Mouse (Mus musculus): ENCODE measurements around the gene Tfrc.
"Not testable (repeated sequence)": the region's sequence is repeated elsewhere in the genome, so short reads cannot be mapped to it uniquely, and the experiment has no call there.

Tfrc gene

DNA sequence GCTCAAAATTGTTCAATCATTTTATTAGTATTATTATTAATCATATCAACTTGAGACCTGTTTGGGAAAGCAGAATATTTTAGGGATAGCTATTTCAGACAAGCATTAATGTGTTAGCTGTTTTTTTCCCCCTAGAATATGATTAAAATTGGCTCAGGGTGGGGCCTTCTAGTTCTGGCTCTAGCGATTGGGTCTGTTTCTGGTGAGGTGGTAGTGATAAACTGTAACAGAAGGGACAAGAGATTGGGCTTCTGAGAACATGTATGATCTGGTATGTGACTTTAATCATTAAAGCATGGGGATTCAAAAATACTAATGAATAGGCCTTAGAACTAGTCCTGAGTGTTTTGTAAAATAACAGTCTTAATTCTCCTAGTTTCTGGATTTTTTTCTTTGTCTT is 3.3 kb downstream of the Tfrc start:
- DNase-seq (ENCODE audit: low read depth), result no peak

- no peak for DNase-seq (ENCODE audit: low read depth)
Measured at GRCm38 (mm10) chr16:32613269-32613834, 4.6 kb downstream of the Tfrc start.

- DNase-seq (ENCODE audit: low read depth), result no peak
Measured at GRCm38 (mm10) chr16:32614047-32614446, 5.3 kb downstream of the Tfrc start.

DNA sequence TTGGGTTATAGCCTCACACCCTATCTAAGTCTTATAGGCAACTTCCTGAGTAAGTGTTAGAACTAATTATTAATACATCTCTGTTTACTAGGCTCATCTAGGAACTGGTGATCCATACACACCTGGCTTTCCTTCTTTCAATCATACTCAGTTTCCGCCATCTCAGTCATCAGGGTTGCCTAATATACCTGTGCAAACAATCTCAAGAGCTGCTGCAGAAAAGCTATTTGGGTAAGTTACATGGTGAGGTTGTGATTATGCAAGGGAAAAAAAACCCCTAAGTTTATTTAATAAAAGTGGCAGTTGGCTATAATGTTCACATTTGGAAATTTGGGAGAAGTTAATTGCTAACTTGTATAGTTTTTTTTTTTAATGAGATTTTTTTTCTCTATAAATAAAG is 10.2 kb downstream of the Tfrc start:
- no peak for DNase-seq (ENCODE audit: low read depth)

GRCm38 (mm10) chr16:32628140-32628539 is 19.4 kb downstream of the Tfrc start:
- DNase-seq (ENCODE audit: low read depth), result no peak

DNA sequence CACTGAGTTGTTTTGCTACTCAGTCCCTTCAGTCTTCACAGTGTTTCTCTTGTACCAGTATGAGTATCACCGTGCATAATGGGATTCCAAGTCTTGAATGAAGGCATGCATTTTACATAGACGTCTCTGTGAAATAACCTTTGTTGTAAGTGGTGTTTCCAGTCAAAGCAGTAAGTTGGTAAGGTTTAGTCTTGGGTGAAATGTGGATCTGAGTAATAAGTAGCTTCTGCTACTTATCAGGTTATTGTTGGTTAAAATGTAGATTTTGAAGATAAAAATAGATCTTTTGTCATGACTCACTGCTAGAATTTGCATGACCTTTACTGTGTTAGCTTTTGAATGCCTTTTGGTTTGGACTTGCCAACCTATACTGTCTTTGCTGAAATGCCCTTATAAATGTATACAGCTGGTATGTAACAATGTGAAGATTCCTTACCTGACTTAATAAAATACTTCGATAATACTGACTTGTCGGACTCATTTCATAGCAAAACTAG is 23.7 kb downstream of the Tfrc start:
- DNase-seq (ENCODE audit: low read depth), result no peak

DNA sequence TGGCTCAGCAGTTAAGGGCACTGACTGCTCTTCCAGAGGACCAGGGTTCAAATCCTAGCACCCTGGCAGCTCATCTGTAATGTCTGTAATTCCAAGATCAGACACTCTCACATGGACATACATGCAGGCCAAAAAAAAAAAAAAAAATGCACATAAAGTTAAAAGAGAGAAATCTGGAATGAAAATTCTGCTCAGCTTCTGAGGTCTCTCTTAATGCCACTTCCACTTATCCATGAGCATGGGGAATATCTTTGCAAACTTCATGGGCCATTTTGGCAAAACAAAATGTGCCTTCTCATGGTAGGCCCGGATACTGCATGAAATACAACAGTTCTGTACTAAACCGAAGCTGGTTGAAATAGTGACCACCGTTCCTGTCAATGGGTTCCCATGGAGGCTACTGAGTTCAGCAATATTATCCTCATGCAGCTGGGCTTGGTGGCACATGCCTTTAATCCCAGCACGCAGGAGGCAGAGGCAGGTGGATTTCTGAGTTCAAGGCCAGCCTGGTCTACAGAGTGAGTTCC is 24.8 kb downstream of the Tfrc start:
- no peak for DNase-seq (ENCODE audit: low read depth)

GRCm38 (mm10) chr16:32634183-32634582 is 25.5 kb downstream of the Tfrc start:
- DNase-seq (ENCODE audit: low read depth), result no peak

GRCm38 (mm10) chr16:32635314-32635713 is 26.6 kb downstream of the Tfrc start:
- DNase-seq (ENCODE audit: low read depth), result no peak

- no peak for DNase-seq (ENCODE audit: low read depth)
Measured at GRCm38 (mm10) chr16:32636331-32636730, 27.6 kb downstream of the Tfrc start.

GRCm38 (mm10) chr16:32636871-32637521 is 28.3 kb downstream of the Tfrc start:
- DNase-seq (ENCODE audit: low read depth), result no peak

- no peak for DNase-seq (ENCODE audit: low read depth)
Measured at GRCm38 (mm10) chr16:32638476-32638875, 29.8 kb downstream of the Tfrc start.

GRCm38 (mm10) chr16:32640096-32640495 is 31.4 kb downstream of the Tfrc start:
- DNase-seq (ENCODE audit: low read depth), result peak; percentile 63

DNA sequence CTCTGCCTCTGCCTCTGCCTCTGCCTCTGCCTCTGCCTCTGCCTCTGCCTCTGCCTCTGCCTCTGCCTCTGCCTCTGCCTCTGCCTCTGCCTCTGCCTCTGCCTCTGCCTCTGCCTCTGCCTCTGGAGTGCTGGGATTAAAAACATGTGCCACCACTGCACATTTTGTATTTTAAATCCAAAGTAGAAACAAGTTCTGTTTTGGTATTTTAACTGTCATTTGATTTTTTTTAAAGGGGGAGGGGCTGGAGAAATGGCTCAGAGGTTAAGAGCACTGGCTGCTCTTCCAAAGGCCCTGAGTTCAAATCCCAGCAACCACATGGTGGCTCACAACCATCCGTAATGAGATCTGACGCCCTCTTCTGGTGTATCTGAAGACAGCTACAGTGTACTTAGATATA is 32.0 kb downstream of the Tfrc start:
- DNase-seq (ENCODE audit: low read depth), result not testable (repeated sequence)

DNA sequence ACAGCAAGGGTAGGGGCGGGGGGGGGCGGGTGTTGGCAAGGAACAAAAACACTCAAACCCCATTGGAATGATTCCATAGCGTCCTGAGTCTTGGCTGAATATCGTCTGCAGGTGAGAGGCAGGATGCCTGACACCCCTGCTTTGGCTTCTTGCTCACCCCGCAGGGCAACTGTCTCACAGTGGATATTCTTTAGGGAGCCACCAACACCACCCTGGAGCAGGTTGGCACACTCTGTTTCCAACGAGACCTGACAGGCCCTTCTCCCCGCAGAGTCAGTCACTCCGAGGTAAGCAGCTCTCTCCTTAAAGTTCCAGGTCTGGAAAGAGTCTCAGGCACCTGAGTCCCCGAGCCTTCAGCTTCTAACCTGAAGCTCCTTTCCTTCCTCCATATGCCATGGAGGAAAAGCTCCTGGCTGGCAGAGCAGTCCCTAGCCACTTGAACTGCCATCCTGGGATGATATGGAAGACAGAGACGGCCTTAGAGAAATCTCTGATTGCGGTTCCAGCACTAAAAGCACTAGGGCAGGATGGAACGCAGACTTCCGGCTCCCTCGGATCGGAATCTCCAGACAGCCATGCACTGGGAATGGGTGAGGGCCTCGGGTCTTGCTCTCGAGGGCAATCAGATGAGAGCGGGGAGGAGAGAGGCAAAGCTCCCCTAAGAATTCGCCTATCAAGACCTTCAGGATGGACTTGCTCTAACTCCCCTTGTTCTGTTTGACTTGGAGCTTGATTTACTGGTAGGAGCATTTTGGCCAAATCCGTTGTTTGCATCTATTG is 32.9 kb downstream of the Tfrc start:
- DNase-seq (ENCODE audit: low read depth), result no peak

DNA sequence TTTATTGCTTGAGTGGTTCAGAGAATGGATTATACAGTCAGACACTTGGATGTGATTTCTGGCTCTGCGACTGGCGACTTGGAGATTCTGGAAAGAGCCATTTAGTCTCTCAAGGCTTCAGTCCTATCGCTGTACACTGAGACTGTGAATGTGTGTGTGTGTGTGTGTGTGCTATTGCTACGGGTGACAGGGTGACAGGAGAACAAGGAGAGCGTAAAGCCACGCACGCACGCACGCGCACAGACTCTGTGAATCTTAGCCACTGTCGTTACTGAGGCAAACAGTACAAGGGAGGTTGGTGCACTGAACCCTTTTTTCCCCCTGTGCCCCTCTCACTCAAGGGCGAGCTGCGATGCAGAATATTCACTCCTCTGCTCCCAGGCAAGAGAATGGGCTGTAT is 33.6 kb downstream of the Tfrc start:
- DNase-seq (ENCODE audit: low read depth), result no peak

GRCm38 (mm10) chr16:32643661-32644061 is 34.9 kb downstream of the Tfrc start, which contains the start of gene Tnk2:
Gene Tnk2 (plus strand): TSS chr16:32643874.
- no peak for DNase-seq (ENCODE audit: low read depth)

DNA sequence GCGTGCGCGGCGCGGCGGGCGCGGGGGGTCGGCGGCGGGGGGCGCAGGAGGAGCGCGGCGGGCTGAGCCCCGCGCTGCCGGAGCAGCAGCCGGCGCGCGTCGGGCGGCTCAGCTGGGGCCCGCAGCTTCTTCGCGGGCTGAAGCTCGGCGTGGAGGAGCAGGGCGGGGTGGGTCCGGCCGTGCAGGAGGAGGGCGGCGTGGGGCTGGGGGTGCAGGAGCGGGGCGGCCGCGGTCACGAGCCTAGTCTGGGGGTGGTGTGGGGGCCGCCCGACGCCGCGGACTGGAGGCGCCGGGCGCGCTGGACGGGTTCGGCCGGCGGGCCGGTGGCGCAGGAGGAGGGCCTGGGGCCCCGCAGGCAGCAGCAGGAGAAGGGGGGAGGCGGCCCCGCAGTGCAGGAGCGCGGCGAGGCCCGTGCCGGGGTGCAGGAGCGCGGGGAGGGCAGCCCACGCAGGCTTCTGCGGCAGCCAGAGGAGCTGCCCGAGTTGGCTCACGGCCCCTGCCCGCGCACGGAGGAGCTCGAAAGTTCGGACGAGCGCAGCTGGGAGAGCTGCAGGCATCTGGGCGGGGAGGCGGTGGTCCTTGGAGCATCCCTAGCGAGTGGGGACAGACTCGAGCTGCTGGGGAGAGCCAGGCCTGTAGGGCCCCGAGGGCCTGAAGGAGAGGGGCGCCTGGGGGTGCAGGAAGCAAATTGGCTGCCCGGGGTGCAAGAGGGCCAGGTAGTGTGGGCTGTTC is 35.5 kb downstream of the Tfrc start:
- no peak for DNase-seq (ENCODE audit: low read depth)

- DNase-seq (ENCODE audit: low read depth), result no peak
Measured at GRCm38 (mm10) chr16:32644801-32645170, 36.1 kb downstream of the Tfrc start.

GRCm38 (mm10) chr16:32645361-32645914 is 36.7 kb downstream of the Tfrc start:
- no peak for DNase-seq (ENCODE audit: low read depth)

- no peak for DNase-seq (ENCODE audit: low read depth)
Measured at GRCm38 (mm10) chr16:32646014-32646413, 37.3 kb downstream of the Tfrc start.

DNA sequence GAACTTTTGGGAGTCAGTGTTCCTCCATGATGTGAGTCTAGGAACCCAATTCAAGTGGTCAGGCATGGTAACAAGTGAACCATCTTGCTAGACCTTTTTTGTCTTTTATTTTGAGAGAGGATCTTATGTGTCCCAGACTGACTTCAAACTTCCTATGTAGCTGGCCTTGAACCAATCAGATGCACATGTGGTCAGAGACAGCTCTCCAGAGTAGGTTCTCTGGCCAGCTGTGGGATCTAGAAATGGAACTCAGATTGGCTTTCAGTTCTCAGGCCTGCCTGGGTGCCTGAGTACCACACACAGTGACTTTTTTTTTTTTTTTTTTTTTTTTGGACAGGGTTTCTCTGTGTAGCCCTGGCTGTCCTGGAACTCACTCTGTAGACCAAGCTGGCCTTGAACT is 39.0 kb downstream of the Tfrc start:
- no peak for DNase-seq (ENCODE audit: low read depth)
